Mouse (Mus musculus) megakaryocyte, embryonic 14.5 days (primary cell): ENCODE data around the gene Pou2f1.

Source experiments
- FLI1 ChIP-seq: IDR thresholded peaks from 2 replicates; pipeline ENCODE4 v1.6.1; 2012; ENCODE audit warnings: low read length, inconsistent platforms, mixed read lengths
- GATA1 ChIP-seq: IDR thresholded peaks from 3 replicates; pipeline ENCODE4 v1.6.1; 2012; ENCODE audit warnings: mixed read lengths, low read length, inconsistent platforms, borderline replicate concordance

DNA sequence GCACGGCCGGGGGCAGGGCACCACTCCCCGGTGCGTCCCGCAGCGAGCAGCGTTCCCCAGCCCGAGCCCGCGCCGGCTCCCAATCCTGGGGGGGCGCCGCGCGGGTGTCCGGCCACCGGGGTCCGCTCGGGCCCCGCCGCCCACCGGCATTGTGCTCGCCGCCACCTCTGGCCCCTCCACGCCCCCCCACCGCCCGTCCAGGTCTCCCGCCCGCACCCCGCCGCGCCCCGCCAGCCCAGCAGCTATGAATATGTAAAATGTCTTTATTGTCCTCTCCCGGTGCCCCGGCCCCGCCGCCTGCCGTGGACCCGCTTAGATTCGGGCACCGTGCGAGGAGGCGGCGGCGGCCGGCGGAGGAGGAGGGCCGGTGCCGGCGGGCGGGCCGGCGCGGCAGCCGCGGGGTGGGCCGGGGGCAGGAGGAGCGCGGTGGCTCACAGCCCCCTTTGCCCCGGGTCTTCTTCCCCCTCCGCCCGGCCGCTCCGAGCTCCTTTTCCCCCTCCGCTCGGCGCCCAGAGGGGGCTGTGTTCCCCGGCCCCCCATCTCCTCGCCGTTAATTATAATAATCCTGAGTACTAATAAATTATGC lies 481 bp downstream of the Pou2f1 start:
- no peak for TF ChIP-seq FLI1
- no peak for TF ChIP-seq GATA1
